Mouse (Mus musculus) hindbrain, embryonic 13.5 days (tissue): ENCODE results near the gene Cyp3a41b. TPM values are rescaled to one million over a fixed set of nuclear protein-coding genes. Genes with fewer than 3 reads are reported as not detected.
"Not testable (repeated sequence)": the region's sequence is repeated elsewhere in the genome, so short reads cannot be mapped to it uniquely, and the experiment has no call there.

Experiments
- ATAC-seq: fragments of 200-750 bp; cut with Nextera tagmentation; 2 replicates; pipeline ENCODE4 v1.8.0; 2017; ENCODE audit warnings: moderate TSS enrichment; ENCODE audit not compliant: low FRiP score
- H3K27ac ChIP-seq: fragments of 300-500 bp; sonication (generic); 2 replicates; pipeline ENCODE4 v1.5.1; 2015; ENCODE audit warnings: inconsistent platforms, mild to moderate bottlenecking, moderate library complexity
- H3K27me3 ChIP-seq: fragments of 300-500 bp; sonication (generic); 2 replicates; pipeline ENCODE4 v1.6.1; 2015; ENCODE audit warnings: mild to moderate bottlenecking, inconsistent platforms
- H3K36me3 ChIP-seq: fragments of 300-500 bp; sonication (generic); 2 replicates; pipeline ENCODE4 v1.6.1; 2015; ENCODE audit warnings: mild to moderate bottlenecking, inconsistent platforms
- H3K4me1 ChIP-seq: fragments of 300-500 bp; sonication (generic); replicated peaks from 2 replicates; pipeline ENCODE4 v1.6.1; 2015; ENCODE audit warnings: inconsistent platforms
- H3K4me2 ChIP-seq: fragments of 300-500 bp; sonication (generic); 2 replicates; pipeline ENCODE4 v1.6.1; 2015; ENCODE audit warnings: inconsistent platforms, mild to moderate bottlenecking, moderate library complexity
- H3K4me3 ChIP-seq: fragments of 300-500 bp; sonication (generic); 2 replicates; pipeline ENCODE4 v1.5.1; 2015; ENCODE audit warnings: mild to moderate bottlenecking, inconsistent platforms
- H3K9ac ChIP-seq: fragments of 300-500 bp; sonication (generic); 2 replicates; pipeline ENCODE4 v1.6.1; 2015; ENCODE audit warnings: mild to moderate bottlenecking, inconsistent platforms
- H3K9me3 ChIP-seq: fragments of 300-500 bp; sonication (generic); 2 replicates; pipeline ENCODE4 v1.6.1; 2016; ENCODE audit warnings: inconsistent platforms
- WGBS: fragments of 180-500 bp; shearing (Covaris S2); methylation state at CpG from one replicate; pipeline ENCODE4 v1.1.7; 2015; 5-methylcytosine and 5-hydroxymethylcytosine counted together
- polyA plus RNA-seq: library from polyadenylated mRNA; unstranded; fragments of >200 nt; fragmentation: Nextera tagmentation; extraction: Ambion mirVana; gene quantifications from 2 replicates; pipeline ENCODE4 v1.2.1, GENCODE M21; 2015

Cyp3a41b gene
- polyA plus RNA-seq = not detected in 2 replicates

- H3K27ac ChIP-seq, H3K4me2 ChIP-seq, H3K27me3 ChIP-seq, H3K4me3 ChIP-seq, H3K9ac ChIP-seq, ATAC-seq, H3K9me3 ChIP-seq, H3K4me1 ChIP-seq, H3K36me3 ChIP-seq: not testable (repeated sequence)
- WGBS = 61% methylated on average over 1 of the region's 2 CpGs
Measured at GRCm38 (mm10) chr5:145584630-145585029, at the start of gene Cyp3a41b. TSS of gene Cyp3a41b (minus strand) at chr5:145584730.

- WGBS = 82% methylated on average over 1 of the region's 1 CpGs
- not testable (repeated sequence) for H3K9ac ChIP-seq, H3K27ac ChIP-seq, H3K4me1 ChIP-seq, H3K36me3 ChIP-seq, H3K4me3 ChIP-seq, H3K4me2 ChIP-seq, ATAC-seq, H3K27me3 ChIP-seq
- peaks cover 53% of the 10 kb centered on the region for H3K9me3 ChIP-seq
Measured at GRCm38 (mm10) chr5:145632286-145632685, 47.8 kb upstream of the Cyp3a41b start.

- WGBS = 74% methylated on average over 1 of the region's 1 CpGs
- not testable (repeated sequence) for H3K27ac ChIP-seq, H3K36me3 ChIP-seq, H3K27me3 ChIP-seq, H3K9ac ChIP-seq, H3K4me3 ChIP-seq, H3K4me2 ChIP-seq, ATAC-seq, H3K4me1 ChIP-seq
- peaks cover 40% of the 10 kb centered on the region for H3K9me3 ChIP-seq
Measured at GRCm38 (mm10) chr5:145604891-145605290, 20.4 kb upstream of the Cyp3a41b start.

- not testable (repeated sequence) for ATAC-seq, H3K27me3 ChIP-seq, H3K27ac ChIP-seq, H3K4me1 ChIP-seq, H3K4me3 ChIP-seq, H3K4me2 ChIP-seq, H3K9ac ChIP-seq, H3K36me3 ChIP-seq
- peaks cover 15% of the 10 kb centered on the region for H3K9me3 ChIP-seq
- 79% methylated on average over 5 of the region's 5 CpGs for WGBS
Measured at GRCm38 (mm10) chr5:145597851-145598250, 13.3 kb upstream of the Cyp3a41b start.

GRCm38 (mm10) chr5:145577321-145577720 lies 7.2 kb downstream of the Cyp3a41b start:
- not testable (repeated sequence) for H3K27ac ChIP-seq, H3K36me3 ChIP-seq, H3K4me2 ChIP-seq, H3K4me1 ChIP-seq, H3K9ac ChIP-seq, H3K9me3 ChIP-seq, ATAC-seq, H3K27me3 ChIP-seq, H3K4me3 ChIP-seq
- WGBS = 72% methylated on average over 1 of the region's 1 CpGs

- not testable (repeated sequence) for H3K27me3 ChIP-seq, H3K36me3 ChIP-seq, H3K9me3 ChIP-seq, H3K9ac ChIP-seq, H3K27ac ChIP-seq, ATAC-seq, H3K4me3 ChIP-seq, H3K4me2 ChIP-seq, H3K4me1 ChIP-seq
- 85% methylated on average over 4 of the region's 4 CpGs for WGBS
Measured at GRCm38 (mm10) chr5:145575660-145576059, 8.9 kb downstream of the Cyp3a41b start.

- not testable (repeated sequence) for ATAC-seq, H3K4me1 ChIP-seq, H3K36me3 ChIP-seq, H3K4me3 ChIP-seq, H3K9ac ChIP-seq, H3K9me3 ChIP-seq, H3K27ac ChIP-seq, H3K4me2 ChIP-seq, H3K27me3 ChIP-seq
- 76% methylated on average over 2 of the region's 2 CpGs for WGBS
Measured at GRCm38 (mm10) chr5:145571922-145572321, 12.6 kb downstream of the Cyp3a41b start.

Other genes with a start within 250 kb of the Cyp3a41b start
- gene Cyp3a57, start 239.5 kb downstream of the Cyp3a41b start, polyA plus RNA-seq = not detected in 2 replicates
- gene Cyp3a16, start 115.0 kb downstream of the Cyp3a41b start, polyA plus RNA-seq = not detected in 2 replicates
- not detected in 2 replicates for gene Cyp3a41a, start 135.4 kb upstream of the Cyp3a41b start, polyA plus RNA-seq
- not detected in 2 replicates for gene Cyp3a44, start 221.1 kb upstream of the Cyp3a41b start, polyA plus RNA-seq